Mouse (Mus musculus) layer of hippocampus, adult 2 months (tissue): ENCODE measurements at regions not wholly inside any gene's neighbourhood (a gene's known extent, or its start where the extent isn't known, plus 50 kb on each side); places are given as distances from the start of the nearest gene placed in this dataset.

Experiments
- DNase-seq, 2 experiments: peaks; one replicate each; pipeline ENCODE4 v3.0.0; 2022; ENCODE audit warnings: low spot score in 2 of 2
- H3K27ac ChIP-seq: fragments of 200-600 bp; 2 replicates; pipeline ENCODE4 v1.8.1; 2022
- H3K4me3 ChIP-seq: fragments of 200-600 bp; 2 replicates; pipeline ENCODE4 v1.8.1; 2022; ENCODE audit warnings: mild to moderate bottlenecking
- CTCF ChIP-seq: fragments of 200-600 bp; conservative IDR thresholded peaks from 2 replicates; pipeline ENCODE4 v1.8.1; 2022; ENCODE audit warnings: antibody characterized with exemption, mild to moderate bottlenecking, moderate library complexity

GRCm38 (mm10) chr3:132022032-132022431 is 63.1 kb upstream of the Dkk2 start:
- no peak for TF ChIP-seq CTCF
- H3K4me3 ChIP-seq, result no peak overlapping the region
- H3K27ac ChIP-seq, result no peak overlapping the region
- no peak for DNase-seq

- Histone ChIP-seq H3K27ac (no peak overlapping the region), H3K4me3 (no peak overlapping the region)
- DNase-seq, result no peak
- no peak for TF ChIP-seq CTCF
Measured at GRCm38 (mm10) chr3:132023342-132023741, 61.8 kb upstream of the Dkk2 start.

- no peak overlapping the region for H3K4me3 ChIP-seq
- H3K27ac ChIP-seq, result no peak overlapping the region
- TF ChIP-seq CTCF, result no peak
- no peak for DNase-seq
Measured at GRCm38 (mm10) chr3:132029112-132029511, 56.0 kb upstream of the Dkk2 start.

- no peak overlapping the region for H3K27ac ChIP-seq
- H3K4me3 ChIP-seq, result no peak overlapping the region
- no peak for DNase-seq
- TF ChIP-seq CTCF, result no peak
Measured at GRCm38 (mm10) chr3:132033078-132033713, 51.9 kb upstream of the Dkk2 start.

- Histone ChIP-seq H3K4me3 (no peak overlapping the region), H3K27ac (no peak overlapping the region)
- no peak for TF ChIP-seq CTCF
- no peak for DNase-seq
Measured at GRCm38 (mm10) chr3:132035176-132035575, 49.9 kb upstream of the Dkk2 start.
